Mouse (Mus musculus) left cerebral cortex, adult 11 months (tissue): Measurements from ENCODE around the gene Hps6.

ENCODE experiments used
- DNase-seq: peaks from one replicate; pipeline ENCODE4 v3.0.0; 2022; ENCODE audit warnings: low spot score

The Hps6 gene

DNA sequence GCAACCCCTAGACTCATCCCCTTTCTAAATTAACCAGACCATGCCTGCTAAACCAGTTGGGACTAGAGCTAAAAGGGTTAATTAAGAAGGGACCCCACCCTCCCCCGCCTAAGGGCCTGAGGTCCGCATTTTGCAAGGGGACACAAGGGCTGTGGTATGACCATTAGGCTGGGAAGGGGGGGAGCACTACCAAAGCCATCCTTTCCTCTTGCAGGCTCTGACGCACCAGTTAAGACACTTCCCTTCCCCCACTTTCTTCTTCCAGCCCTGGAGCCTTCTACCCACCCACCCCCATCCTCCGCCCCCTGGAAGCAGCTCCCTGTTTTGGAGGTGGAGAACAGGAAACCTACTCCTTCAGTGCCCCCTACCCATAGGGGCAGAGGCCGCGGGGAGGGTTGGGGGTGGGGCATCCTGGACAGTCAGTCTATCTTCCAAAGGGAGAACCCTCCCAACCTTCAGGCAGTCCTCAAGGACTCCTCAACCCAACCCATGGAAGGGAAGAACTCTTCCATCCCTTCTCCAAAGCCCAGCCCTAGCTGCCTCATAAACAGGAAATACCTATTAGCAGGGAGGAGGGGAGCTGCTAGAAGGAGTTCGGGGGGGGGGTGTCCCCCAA is 42.5 kb downstream of the Hps6 start:
- no peak for DNase-seq

DNA sequence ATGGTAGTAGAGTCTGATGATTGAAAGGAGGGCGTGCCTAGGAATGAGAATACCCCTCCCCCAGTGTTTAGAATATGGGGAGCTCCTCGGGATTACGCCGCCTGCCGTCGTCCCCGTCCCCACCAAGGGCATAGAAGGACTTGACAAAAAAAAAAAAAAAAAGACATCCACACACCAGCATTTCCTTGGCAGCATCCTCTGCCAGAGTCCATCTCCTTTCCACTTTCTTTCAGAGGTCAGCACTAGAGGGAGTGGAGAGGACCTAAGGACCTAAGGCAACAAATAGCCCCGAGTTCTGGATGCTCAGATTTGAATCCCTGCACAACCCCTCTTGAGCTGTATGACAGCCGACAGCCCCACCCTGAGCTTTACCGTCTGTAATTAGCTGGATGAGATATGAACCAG is 43.3 kb downstream of the Hps6 start:
- no peak for DNase-seq

DNA sequence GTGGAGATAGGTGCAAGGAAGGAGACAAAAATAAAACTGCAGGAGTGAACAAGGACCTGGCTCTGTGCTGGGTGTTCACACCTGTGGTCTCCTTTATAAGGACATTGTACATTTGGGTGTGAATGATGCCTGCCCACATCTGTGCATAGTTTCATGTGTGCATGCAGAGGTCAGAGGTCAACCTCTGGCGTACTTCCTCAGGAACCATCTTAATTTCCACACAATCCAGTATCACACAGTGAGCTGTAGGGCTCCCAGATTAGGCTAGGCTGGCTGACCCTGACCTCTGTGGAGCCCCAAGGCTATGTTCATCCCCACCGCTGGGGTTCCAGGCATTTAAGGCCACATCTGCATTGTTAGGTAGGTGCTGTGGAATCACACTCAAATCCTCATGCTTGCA is 44.1 kb downstream of the Hps6 start:
- DNase-seq: no peak

DNA sequence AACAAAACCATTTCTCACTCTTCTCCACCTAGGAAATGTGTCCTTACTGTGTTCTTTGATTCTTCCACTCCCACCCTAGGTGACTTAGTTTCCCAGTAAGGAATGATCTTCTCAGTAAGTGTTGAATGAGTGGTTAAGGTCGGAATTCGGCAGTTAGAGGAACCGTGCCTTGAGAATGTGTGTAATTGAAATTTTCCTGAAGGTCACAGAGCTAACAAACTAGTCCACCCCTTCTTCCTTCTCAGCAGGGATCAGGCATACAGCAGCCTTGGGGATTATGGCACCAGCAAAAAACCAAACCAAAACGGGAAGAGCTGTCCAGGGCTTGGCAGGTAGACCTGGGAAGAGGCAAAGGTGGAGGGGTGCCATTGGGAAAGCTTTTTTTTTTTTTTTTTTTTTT is 45.8 kb downstream of the Hps6 start:
- DNase-seq: no peak

DNA sequence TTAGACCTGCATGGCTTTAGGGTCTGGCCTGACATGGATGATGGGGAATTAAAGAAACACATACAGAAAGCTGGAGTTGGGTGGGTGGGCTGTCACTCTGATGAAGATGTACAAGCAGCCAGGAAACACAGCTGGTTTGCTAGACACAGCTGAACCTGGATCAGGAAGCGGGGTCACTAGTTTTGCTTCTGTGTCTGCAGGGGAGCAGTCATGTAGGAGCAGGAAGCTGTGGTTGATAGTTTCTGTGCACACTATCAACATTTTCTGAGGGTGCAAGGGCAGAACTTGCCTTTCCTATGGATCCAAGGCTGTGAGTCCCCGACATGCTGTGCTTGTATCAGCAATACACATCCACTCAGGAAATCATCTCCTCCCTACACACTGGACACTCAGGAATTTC is 47.2 kb downstream of the Hps6 start:
- DNase-seq: no peak
